Mouse (Mus musculus) liver, embryonic 14.5 days (tissue): ENCODE measurements at regions not wholly inside any gene's neighbourhood (a gene's known extent, or its start where the extent isn't known, plus 50 kb on each side); places are given as distances from the start of the nearest gene placed in this dataset.

ENCODE experiments used
- ATAC-seq: fragments of 200-750 bp; cut with Nextera tagmentation; 2 replicates; pipeline ENCODE4 v1.8.0; 2017; ENCODE audit warnings: moderate number of reproducible peaks, mild to moderate bottlenecking, moderate library complexity; ENCODE audit not compliant: insufficient read depth
- DNase-seq, 3 experiments: peaks; one replicate each; pipeline ENCODE4 v3.0.0-alpha.2; 2012 to 2013; ENCODE audit warnings: low read depth in 3 of 3, low spot score in 3 of 3
- H3K27ac ChIP-seq: fragments of 300-500 bp; sonication (generic); 2 replicates; pipeline ENCODE4 v1.5.1; 2014; ENCODE audit warnings: moderate library complexity, mild to moderate bottlenecking, control low read depth, inconsistent platforms
- H3K27me3 ChIP-seq: fragments of 300-500 bp; sonication (generic); 2 replicates; pipeline ENCODE4 v1.6.1; 2014; ENCODE audit warnings: mild to moderate bottlenecking, low read length, moderate library complexity; ENCODE audit not compliant: control insufficient read depth, insufficient read depth
- H3K36me3 ChIP-seq: fragments of 300-500 bp; sonication (generic); replicated peaks from 2 replicates; pipeline ENCODE4 v1.6.1; 2014; ENCODE audit warnings: low read depth; ENCODE audit not compliant: control insufficient read depth, insufficient read depth
- H3K4me1 ChIP-seq, 2 experiments: fragments of 200-500 bp in 1 of 2; fragments of 300-500 bp in 1 of 2; sonication (generic) in 1 of 2; replicated peaks; 2 replicates each; pipeline ENCODE4 v1.6.1; 2012 to 2014; ENCODE audit warnings: antibody characterized with exemption in 1 of 2, inconsistent platforms in 1 of 2, low read length in 1 of 2; ENCODE audit not compliant: control insufficient read depth in 2 of 2, insufficient read depth in 2 of 2
- H3K4me2 ChIP-seq: fragments of 300-500 bp; sonication (generic); 2 replicates; pipeline ENCODE4 v1.6.1; 2014; ENCODE audit warnings: low read depth, mild to moderate bottlenecking, control low read depth, moderate library complexity
- H3K4me3 ChIP-seq, 2 experiments: fragments of 200-500 bp in 1 of 2; fragments of 300-500 bp in 1 of 2; sonication (generic) in 1 of 2; 2 replicates each; pipeline ENCODE4 v1.5.1; 2012 to 2014; ENCODE audit warnings: low read depth in 2 of 2, low read length in 2 of 2, mild to moderate bottlenecking in 2 of 2, control low read depth in 1 of 2, inconsistent platforms in 1 of 2, moderate library complexity in 1 of 2; ENCODE audit not compliant: insufficient read depth in 1 of 2
- H3K9ac ChIP-seq: fragments of 300-500 bp; sonication (generic); replicated peaks from 2 replicates; pipeline ENCODE4 v1.6.1; 2014; ENCODE audit warnings: mild to moderate bottlenecking, control low read depth, moderate library complexity
- H3K9me3 ChIP-seq: fragments of 300-500 bp; sonication (generic); 2 replicates; pipeline ENCODE4 v1.6.1; 2016; ENCODE audit warnings: low read length, mixed read lengths; ENCODE audit not compliant: control insufficient read depth
- CTCF ChIP-seq: IDR thresholded peaks from 2 replicates; pipeline ENCODE4 v1.5.1; 2016; ENCODE audit warnings: antibody characterized with exemption, low read depth, control low read depth
- EP300 ChIP-seq: IDR thresholded peaks from 2 replicates; pipeline ENCODE4 v1.6.1; 2016; ENCODE audit warnings: antibody characterized with exemption, low read depth
- WGBS: fragments of 180-500 bp; shearing (Covaris S2); extraction: QIAGEN DNeasy Blood & Tissue Kit; methylation state at CpG from one replicate; pipeline ENCODE4 v1.1.7; 2014; ENCODE audit not compliant: insufficient replicate concordance; 5-methylcytosine and 5-hydroxymethylcytosine counted together

DNA sequence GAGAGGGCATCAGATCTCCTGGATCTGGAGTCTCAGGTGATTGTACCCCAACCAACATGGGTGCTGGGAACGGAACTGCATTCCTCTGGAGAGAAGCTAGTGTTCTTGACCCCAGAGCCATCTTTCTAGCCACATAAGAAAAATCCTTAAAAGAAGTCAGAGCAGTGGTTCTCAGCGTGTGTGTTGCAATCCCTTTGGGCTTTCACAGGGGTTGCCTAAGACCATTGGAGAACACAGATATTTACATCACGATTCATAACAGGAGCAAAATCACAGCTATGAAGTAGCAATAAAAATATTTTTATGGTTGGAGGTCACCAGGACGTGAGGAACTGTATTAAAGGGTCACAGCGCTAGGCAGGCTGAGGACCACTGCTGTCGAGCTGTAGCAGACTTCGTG lies 60.7 kb upstream of the Vangl1 start:
- TF ChIP-seq EP300 = no peak
- no peak for TF ChIP-seq CTCF
- WGBS = 53% methylated on average over 7 of the region's 7 CpGs
- H3K4me1 ChIP-seq = peaks cover 0 to under 1% of the 10 kb centered on the region in 2 experiments; a peak in 2 of 4 replicates

DNA sequence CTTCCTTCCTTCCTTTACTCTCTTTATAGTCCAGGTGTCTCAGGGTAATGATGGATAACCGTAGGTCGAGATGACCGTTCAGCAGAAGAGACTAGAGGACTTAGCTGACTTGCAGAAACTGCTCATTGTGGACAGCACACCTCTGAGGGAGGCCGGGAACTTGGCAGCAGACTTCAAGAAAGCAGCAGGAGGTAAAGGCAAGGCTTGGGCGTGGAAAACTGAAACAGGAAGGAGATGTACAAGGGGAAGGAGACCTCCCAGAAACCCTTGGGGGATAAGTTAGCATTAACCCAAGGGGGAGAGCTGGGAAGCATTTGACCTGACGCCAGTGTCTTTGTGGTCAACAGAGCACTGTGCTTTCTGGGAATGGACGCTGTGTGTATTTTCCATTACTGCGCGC lies 58.8 kb upstream of the Vangl1 start:
- no peak overlapping the region for H3K4me3 ChIP-seq
- no peaks in the 10 kb centered on the region for H3K4me1 ChIP-seq
- DNase-seq = no peak
- TF ChIP-seq EP300 (no peak), CTCF (no peak)
- H3K27ac ChIP-seq = no peak overlapping the region
- no peak for ATAC-seq
- no peak overlapping the region for H3K4me2 ChIP-seq
- H3K27me3 ChIP-seq = no peaks in the 10 kb centered on the region
- H3K9ac ChIP-seq = no peak overlapping the region
- WGBS = 47% methylated on average over 9 of the region's 9 CpGs
- H3K9me3 ChIP-seq = no peaks in the 10 kb centered on the region
- H3K36me3 ChIP-seq = no peaks in the 10 kb centered on the region

More for the DNA sequence above, 60.7 kb upstream of the Vangl1 start:
- no peaks in the 10 kb centered on the region for H3K27me3 ChIP-seq
- ATAC-seq (no peak), DNase-seq (no peak)
- H3K27ac ChIP-seq = no peak overlapping the region
- H3K9ac ChIP-seq = no peak overlapping the region
- H3K4me2 ChIP-seq = no peak overlapping the region
- no peak overlapping the region for H3K4me3 ChIP-seq
- no peaks in the 10 kb centered on the region for H3K9me3 ChIP-seq
- H3K36me3 ChIP-seq = no peaks in the 10 kb centered on the region

GRCm38 (mm10) chr3:102262665-102263064 lies 58.2 kb upstream of the Vangl1 start:
- DNase-seq = no peak

GRCm38 (mm10) chr3:102261517-102261916 lies 57.0 kb upstream of the Vangl1 start:
- H3K27ac ChIP-seq = no peak overlapping the region
- H3K27me3 ChIP-seq = no peaks in the 10 kb centered on the region
- H3K36me3 ChIP-seq = no peaks in the 10 kb centered on the region
- H3K9ac ChIP-seq = no peak overlapping the region
- WGBS = 33% methylated on average over 3 of the region's 3 CpGs
- TF ChIP-seq EP300 = no peak
- no peak for TF ChIP-seq CTCF
- no peak overlapping the region for H3K4me3 ChIP-seq
- no peaks in the 10 kb centered on the region for H3K9me3 ChIP-seq
- ATAC-seq (no peak), DNase-seq (no peak)
- H3K4me2 ChIP-seq = no peak overlapping the region
- H3K4me1 ChIP-seq = no peaks in the 10 kb centered on the region

More at GRCm38 (mm10) chr3:102262665-102263064, 58.2 kb upstream of the Vangl1 start:
- H3K4me3 ChIP-seq = no peak overlapping the region
- H3K27ac ChIP-seq = no peak overlapping the region
- no peaks in the 10 kb centered on the region for H3K4me1 ChIP-seq
- 43% methylated on average over 8 of the region's 8 CpGs for WGBS
- H3K36me3 ChIP-seq = no peaks in the 10 kb centered on the region
- no peak overlapping the region for H3K4me2 ChIP-seq
- TF ChIP-seq EP300 = no peak
- no peak for TF ChIP-seq CTCF
- H3K27me3 ChIP-seq = no peaks in the 10 kb centered on the region
- no peak for ATAC-seq
- no peaks in the 10 kb centered on the region for H3K9me3 ChIP-seq
- no peak overlapping the region for H3K9ac ChIP-seq
